Mouse (Mus musculus) bone marrow, adult 2 months (tissue): Measurements from ENCODE around the gene Krt6a. TPM values are rescaled to one million over a fixed set of nuclear protein-coding genes. Genes with fewer than 3 reads are reported as not detected.

ENCODE experiments used
- H3K27ac ChIP-seq: fragments of 200-500 bp; 2 replicates; pipeline ENCODE4 v1.5.1; 2012; ENCODE audit warnings: low read depth, mild to moderate bottlenecking, control low read depth, inconsistent platforms, low read length; ENCODE audit not compliant: control insufficient read depth, poor library complexity, insufficient read depth
- H3K4me1 ChIP-seq: fragments of 200-500 bp; 2 replicates; pipeline ENCODE4 v1.6.1; 2011; ENCODE audit warnings: low read length; ENCODE audit not compliant: control insufficient read depth, insufficient read depth
- H3K4me3 ChIP-seq: fragments of 200-500 bp; replicated peaks from 2 replicates; pipeline ENCODE3; 2011; ENCODE audit warnings: mild to moderate bottlenecking, low read depth, low read length, control low read depth; ENCODE audit not compliant: control insufficient read depth
- CTCF ChIP-seq: fragments of 200-500 bp; IDR thresholded peaks from 2 replicates; pipeline ENCODE4 v1.5.1; 2011; ENCODE audit warnings: low read length, control low read depth; ENCODE audit not compliant: control insufficient read depth, insufficient read depth
- POLR2A ChIP-seq: fragments of 200-500 bp; IDR thresholded peaks from 2 replicates; pipeline ENCODE4 v1.6.1; 2011; ENCODE audit warnings: low read depth, mild to moderate bottlenecking, control low read depth, low read length, borderline replicate concordance; ENCODE audit not compliant: control insufficient read depth
- WGBS: fragments of 180-500 bp; shearing (Covaris S2); methylation state at CpG from one replicate; pipeline ENCODE4 v1.1.7; 2018; 5-methylcytosine and 5-hydroxymethylcytosine counted together
- polyA plus RNA-seq: library from polyadenylated mRNA; stranded (reverse); fragments of >200 nt; gene quantifications from 2 replicates; pipeline ENCODE4 v1.2.4, GENCODE M21; 2011; ENCODE audit warnings: low replicate concordance; ENCODE audit not compliant: missing spikeins, insufficient read depth, insufficient read length

Krt6a gene
- not detected in 2 replicates for polyA plus RNA-seq

- WGBS, result 73% methylated on average over 5 of the region's 5 CpGs
- TF ChIP-seq CTCF (no peak), POLR2A (no peak)
- H3K4me1 ChIP-seq, result no peaks in the 10 kb centered on the region
- H3K4me3 ChIP-seq, result no peak within 1 kb of the TSS
- H3K27ac ChIP-seq, result no peak within 1 kb of the TSS
Measured at GRCm38 (mm10) chr15:101694207-101694606, at the start of gene Krt6a. TSS of gene Krt6a (minus strand) at chr15:101694307.

- no peak within 1 kb of the TSS for H3K4me3 ChIP-seq
- no peak within 1 kb of the TSS for H3K27ac ChIP-seq
- no peaks in the 10 kb centered on the region for H3K4me1 ChIP-seq
- WGBS, result 59% methylated on average over 14 of the region's 14 CpGs
- TF ChIP-seq CTCF, result no peak
- TF ChIP-seq POLR2A, result no peak
Measured at GRCm38 (mm10) chr15:101742711-101743110, 48.6 kb upstream of the Krt6a start, which contains the start of gene Krt71. TSS of gene Krt71 (minus strand) at chr15:101743109.

GRCm38 (mm10) chr15:101737786-101738185 is 43.7 kb upstream of the Krt6a start:
- WGBS, result 75% methylated on average over 7 of the region's 7 CpGs
- no peak for TF ChIP-seq CTCF
- H3K27ac ChIP-seq, result no peak overlapping the region
- H3K4me1 ChIP-seq, result no peaks in the 10 kb centered on the region
- no peak overlapping the region for H3K4me3 ChIP-seq

GRCm38 (mm10) chr15:101730653-101731052 is 36.5 kb upstream of the Krt6a start:
- TF ChIP-seq CTCF (no peak), POLR2A (no peak)

GRCm38 (mm10) chr15:101724686-101725085 is 30.6 kb upstream of the Krt6a start:
- no peaks in the 10 kb centered on the region for H3K4me1 ChIP-seq
- no peak overlapping the region for H3K27ac ChIP-seq
- 35% methylated on average over 5 of the region's 5 CpGs for WGBS
- H3K4me3 ChIP-seq, result no peak overlapping the region
- TF ChIP-seq CTCF (no peak), POLR2A (no peak)

More at GRCm38 (mm10) chr15:101730653-101731052, 36.5 kb upstream of the Krt6a start:
- H3K4me3 ChIP-seq, result no peak overlapping the region
- H3K4me1 ChIP-seq, result no peaks in the 10 kb centered on the region
- H3K27ac ChIP-seq, result no peak overlapping the region

GRCm38 (mm10) chr15:101715831-101716230 is 21.7 kb upstream of the Krt6a start:
- Histone ChIP-seq H3K4me3 (no peak overlapping the region), H3K27ac (no peak overlapping the region), H3K4me1 (no peaks in the 10 kb centered on the region; the same call in 1 of the 2 replicates)
- TF ChIP-seq POLR2A, result no peak
- TF ChIP-seq CTCF, result no peak
- WGBS, result 53% methylated on average over 3 of the region's 3 CpGs

- 73% methylated on average over 5 of the region's 5 CpGs for WGBS
- Histone ChIP-seq H3K27ac (no peak overlapping the region; the same call in 1 of the 2 replicates), H3K4me1 (no peaks in the 10 kb centered on the region; the same call in 1 of the 2 replicates), H3K4me3 (no peak overlapping the region)
- TF ChIP-seq POLR2A (no peak), CTCF (no peak)
Measured at GRCm38 (mm10) chr15:101714356-101714755, 20.2 kb upstream of the Krt6a start.

- TF ChIP-seq CTCF (no peak), POLR2A (no peak)
- 65% methylated on average over 8 of the region's 8 CpGs for WGBS
Measured at GRCm38 (mm10) chr15:101713731-101714130, 19.6 kb upstream of the Krt6a start.

GRCm38 (mm10) chr15:101712720-101713119 is 18.6 kb upstream of the Krt6a start, which contains the start of gene Krt5:
TSS of gene Krt5 (minus strand) at chr15:101712898.
- TF ChIP-seq CTCF (no peak), POLR2A (no peak)
- Histone ChIP-seq H3K4me1 (no peaks in the 10 kb centered on the region; the same call in 1 of the 2 replicates), H3K4me3 (no peak within 1 kb of the TSS), H3K27ac (no peak within 1 kb of the TSS; the same call in 1 of the 2 replicates)
- WGBS, result 67% methylated on average over 13 of the region's 13 CpGs

More at GRCm38 (mm10) chr15:101713731-101714130, 19.6 kb upstream of the Krt6a start:
- Histone ChIP-seq H3K4me3 (no peak overlapping the region), H3K4me1 (no peaks in the 10 kb centered on the region; the same call in 1 of the 2 replicates), H3K27ac (no peak overlapping the region)
